Mouse (Mus musculus): Measurements from ENCODE around the gene Il1r2.

- TF ChIP-seq MAX (IDR thresholded peaks at IDR 0.05; ENCODE audit: low read depth): no peak
- TF ChIP-seq TCF12 (IDR thresholded peaks at IDR 0.05; ENCODE audit: insufficient read depth, poor library complexity, severe bottlenecking): no peak
- no peak for TF ChIP-seq MYOG (IDR thresholded peaks at IDR 0.05; ENCODE audit: control insufficient read depth in 1 of 3, insufficient read depth in 1 of 3, insufficient read length in 2 of 3, low read depth in 2 of 3)
- no peak for TF ChIP-seq POLR2A (IDR thresholded peaks at IDR 0.05; ENCODE audit: insufficient read length, low read depth)
- no peak for TF ChIP-seq SRF (IDR thresholded peaks at IDR 0.05; ENCODE audit: control insufficient read depth, insufficient read length, low read depth)
- no peak for TF ChIP-seq USF1 (IDR thresholded peaks at IDR 0.05; ENCODE audit: low read depth)
- TF ChIP-seq POLR2AphosphoS2 (IDR thresholded peaks at IDR 0.05; ENCODE audit: insufficient read length, low read depth): no peak
- no peak for TF ChIP-seq MYOD1 (IDR thresholded peaks at IDR 0.05; ENCODE audit: control insufficient read depth in 1 of 3, insufficient read length in 2 of 3, low read depth in 2 of 3)
- TF ChIP-seq TCF3 (IDR thresholded peaks at IDR 0.05; ENCODE audit: insufficient read length, low read depth): no peak
- no peak for TF ChIP-seq E2F4 (IDR thresholded peaks at IDR 0.05; ENCODE audit: insufficient read depth)
- no peak for TF ChIP-seq REST (IDR thresholded peaks at IDR 0.05; ENCODE audit: insufficient read depth, insufficient read length)
- no peak for TF ChIP-seq CEBPB (IDR thresholded peaks at IDR 0.05; ENCODE audit: insufficient read depth, poor library complexity, severe bottlenecking)
Measured at GRCm38 (mm10) chr1:40055051-40055450, 18.8 kb upstream of the Il1r2 start.
